Mouse (Mus musculus) granulocyte monocyte progenitor cell, adult 5-6 weeks (primary cell): ENCODE results near the gene Zfp618. TPM values are rescaled to one million over a fixed set of nuclear protein-coding genes. Genes with fewer than 3 reads are reported as not detected.

Source experiments
- ATAC-seq: replicated peaks from 2 replicates; pipeline ENCODE4 v1.8.0; 2016; ENCODE audit warnings: mild to moderate bottlenecking, moderate TSS enrichment, inconsistent platforms; ENCODE audit not compliant: poor library complexity, severe bottlenecking
- total RNA-seq, 2 experiments: library from RNA; stranded (forward) in 1 of 2; stranded (reverse) in 1 of 2; fragments of 200-712, 200-1000 nt in 1 of 2; fragments of >200 nt in 1 of 2; fragmentation: Nextera tagmentation in 1 of 2; gene quantifications; 2 replicates each; pipeline ENCODE4 v1.2.3; 2014 to 2017

Zfp618 gene
- total RNA-seq, 2 experiments from 2014 or later, result 0.26 to 0.34 TPM

- no peak for ATAC-seq
Observed at GRCm38 (mm10) chr4:63060358-63060757, 95.0 kb downstream of the Zfp618 start.

- ATAC-seq, result no peak
Observed at GRCm38 (mm10) chr4:63061411-63061810, 96.0 kb downstream of the Zfp618 start.

- no peak for ATAC-seq
Observed at GRCm38 (mm10) chr4:63063360-63063759, 98.0 kb downstream of the Zfp618 start.

- ATAC-seq, result no peak
Observed at GRCm38 (mm10) chr4:63064911-63065310, 99.5 kb downstream of the Zfp618 start.

GRCm38 (mm10) chr4:63066796-63067195, 101.4 kb downstream of the Zfp618 start:
- ATAC-seq, result no peak

- no peak for ATAC-seq
Observed at GRCm38 (mm10) chr4:63067822-63068221, 102.4 kb downstream of the Zfp618 start.

GRCm38 (mm10) chr4:63068499-63069175, 103.3 kb downstream of the Zfp618 start:
- ATAC-seq, result no peak

GRCm38 (mm10) chr4:63071413-63072260, 106.3 kb downstream of the Zfp618 start:
- ATAC-seq, result no peak

- ATAC-seq, result no peak
Observed at GRCm38 (mm10) chr4:63073139-63073538, 107.8 kb downstream of the Zfp618 start.

GRCm38 (mm10) chr4:63079159-63079558, 113.8 kb downstream of the Zfp618 start:
- no peak for ATAC-seq

- ATAC-seq, result no peak
Observed at GRCm38 (mm10) chr4:63084473-63084889, 119.1 kb downstream of the Zfp618 start.

GRCm38 (mm10) chr4:63089484-63089883, 124.1 kb downstream of the Zfp618 start:
- ATAC-seq, result peak; percentile 40

- ATAC-seq, result peak; percentile 83
Observed at GRCm38 (mm10) chr4:63091151-63091550, 125.8 kb downstream of the Zfp618 start.

- no peak for ATAC-seq
Observed at GRCm38 (mm10) chr4:63097603-63098002, 132.2 kb downstream of the Zfp618 start.

GRCm38 (mm10) chr4:63100478-63100877, 135.1 kb downstream of the Zfp618 start:
- ATAC-seq, result no peak

- no peak for ATAC-seq
Observed at GRCm38 (mm10) chr4:63102025-63102424, 136.7 kb downstream of the Zfp618 start.

- no peak for ATAC-seq
Observed at GRCm38 (mm10) chr4:63105651-63106050, 140.3 kb downstream of the Zfp618 start.

GRCm38 (mm10) chr4:63118639-63119437, 153.5 kb downstream of the Zfp618 start:
- ATAC-seq, result peak; percentile 89

GRCm38 (mm10) chr4:63124861-63125466, 159.6 kb downstream of the Zfp618 start:
- no peak for ATAC-seq

GRCm38 (mm10) chr4:63129891-63130624, 164.7 kb downstream of the Zfp618 start:
- no peak for ATAC-seq
